Mouse (Mus musculus) ES-Bruce4 (cell line): ENCODE measurements around the gene Vps26c.

Source experiments
- CTCF ChIP-seq: IDR thresholded peaks from one replicate; pipeline ENCODE4 v1.8.1; 2011; ENCODE audit warnings: low read depth, low read length
- EP300 ChIP-seq: IDR thresholded peaks from 2 replicates; pipeline ENCODE4 v1.6.1; 2011; ENCODE audit warnings: low read depth, low read length; ENCODE audit not compliant: insufficient read depth
- POLR2A ChIP-seq: IDR thresholded peaks from one replicate; pipeline ENCODE4 v1.8.1; 2011; ENCODE audit warnings: low read length; ENCODE audit not compliant: insufficient read depth

GRCm38 (mm10) chr16:94569229-94570176, 42.9 kb upstream of the Vps26c start, which contains the start of gene Dyrk1a:
- TF ChIP-seq EP300 (0 out of 2 replicates have a peak, but pooled peaks have one; percentile 39), POLR2A (no peak), CTCF (no peak)
